Mouse (Mus musculus) spleen, postnatal 10 days (tissue): ENCODE data around the gene Khdc1b.
"Not testable (repeated sequence)": the region's sequence is repeated elsewhere in the genome, so short reads cannot be mapped to it uniquely, and the experiment has no call there.

Experiments
- DNase-seq, 2 experiments: peaks; one replicate each; pipeline ENCODE4 v3.0.0; 2021 to 2022; ENCODE audit warnings: low spot score in 2 of 2

The Khdc1b gene

DNA sequence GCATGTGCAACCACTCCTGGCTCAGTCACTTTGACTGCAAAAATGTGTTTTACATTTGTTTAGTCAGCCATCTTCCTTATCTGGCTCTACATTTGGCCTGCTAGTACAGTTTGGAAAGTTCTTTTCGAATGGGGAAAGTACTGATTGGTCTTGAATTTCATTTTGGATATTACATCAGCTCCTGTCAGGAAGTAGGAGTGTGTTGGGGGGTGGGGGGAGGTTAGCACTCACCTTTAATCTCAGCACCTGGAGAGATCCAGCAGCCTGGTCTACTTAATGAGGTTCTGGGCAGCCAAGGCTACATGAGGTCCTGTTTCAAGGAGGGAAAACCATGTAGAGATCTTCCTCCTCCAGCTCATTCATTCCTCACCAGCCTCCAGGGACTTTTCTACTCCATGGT lies at the start of gene Khdc1b:
Khdc1b (plus strand) TSS at position 301 of the 400 bp plus-strand sequence.
- DNase-seq, result no peak

DNA sequence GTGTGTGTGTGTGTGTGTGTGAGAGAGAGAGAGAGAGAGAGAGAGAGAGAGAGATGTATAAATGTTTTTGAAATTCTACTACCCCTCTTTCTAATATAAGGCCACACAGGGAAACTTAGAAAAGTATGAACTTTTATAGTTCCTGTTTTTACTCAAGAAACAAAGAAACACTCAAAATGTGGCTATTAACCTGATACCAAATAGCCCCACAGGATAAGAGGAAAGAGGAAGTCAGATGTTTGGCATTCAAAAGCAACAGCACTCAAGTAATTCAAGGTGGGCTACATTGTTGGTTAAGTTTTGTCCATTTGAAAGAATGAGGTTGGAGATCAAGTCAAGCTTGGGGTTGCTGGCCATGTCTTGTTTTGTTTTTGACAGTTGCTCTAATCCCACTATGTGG lies 47.5 kb upstream of the Khdc1b start:
- no peak for DNase-seq

- no peak for DNase-seq
These were observed 42.6 kb upstream of the Khdc1b start for GRCm38 (mm10) chr1:21340745-21341144.

DNA sequence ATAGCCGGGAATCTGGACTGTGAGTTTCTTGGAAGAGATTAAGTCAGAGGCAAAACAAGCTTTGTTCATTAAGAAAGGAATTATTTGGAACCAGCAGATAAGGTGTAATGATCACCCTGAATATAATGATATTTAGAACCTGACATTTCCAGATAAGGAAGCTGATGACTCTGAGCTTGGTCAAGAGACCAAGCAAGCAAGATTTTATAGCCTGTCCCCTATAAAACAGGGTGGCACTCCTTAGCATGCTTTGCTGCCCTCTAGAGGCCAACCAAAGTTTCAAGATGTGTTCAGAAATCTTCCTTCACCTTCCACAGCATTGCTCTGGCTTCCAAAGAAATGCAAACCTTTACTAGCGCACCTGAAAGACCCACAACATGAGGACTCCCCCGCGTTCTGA lies 39.1 kb upstream of the Khdc1b start:
- DNase-seq, result peak in 1 of 2 experiments; percentile 44

- not testable (repeated sequence) for DNase-seq
These were observed 38.6 kb upstream of the Khdc1b start for GRCm38 (mm10) chr1:21344752-21345151.

- no peak for DNase-seq
These were observed 34.0 kb upstream of the Khdc1b start, which contains the start of gene Khdc1a for GRCm38 (mm10) chr1:21349341-21349740. Khdc1a (plus strand) TSS chr1:21349641.

DNA sequence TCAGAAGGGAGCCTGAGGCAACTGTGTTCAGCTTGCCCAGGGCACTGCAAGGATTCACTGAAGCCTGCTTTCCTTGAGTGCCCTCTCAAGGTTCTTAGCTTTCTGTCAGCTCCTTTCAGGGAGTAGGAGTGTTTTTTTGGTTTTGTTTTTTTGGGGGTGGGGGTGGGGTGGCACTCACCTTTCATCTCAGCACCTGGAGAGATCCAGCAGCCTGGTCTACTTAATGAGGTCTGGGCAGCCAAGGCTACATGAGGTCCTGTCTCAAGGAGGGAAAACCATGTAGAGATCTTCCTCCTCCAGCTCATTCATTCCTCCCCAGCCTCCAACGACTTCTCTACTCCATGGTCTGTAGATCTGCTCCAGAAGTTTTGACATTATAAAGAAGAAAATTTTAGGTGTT lies 15.3 kb upstream of the Khdc1b start, which contains the start of gene Khdc1c:
Khdc1c (plus strand) TSS at position 301 of the 400 bp plus-strand sequence.
- not testable (repeated sequence) for DNase-seq

GRCm38 (mm10) chr1:21391138-21391671 lies 7.8 kb downstream of the Khdc1b start:
- no peak for DNase-seq

GRCm38 (mm10) chr1:21402804-21403203 lies 19.4 kb downstream of the Khdc1b start:
- DNase-seq, result no peak

DNA sequence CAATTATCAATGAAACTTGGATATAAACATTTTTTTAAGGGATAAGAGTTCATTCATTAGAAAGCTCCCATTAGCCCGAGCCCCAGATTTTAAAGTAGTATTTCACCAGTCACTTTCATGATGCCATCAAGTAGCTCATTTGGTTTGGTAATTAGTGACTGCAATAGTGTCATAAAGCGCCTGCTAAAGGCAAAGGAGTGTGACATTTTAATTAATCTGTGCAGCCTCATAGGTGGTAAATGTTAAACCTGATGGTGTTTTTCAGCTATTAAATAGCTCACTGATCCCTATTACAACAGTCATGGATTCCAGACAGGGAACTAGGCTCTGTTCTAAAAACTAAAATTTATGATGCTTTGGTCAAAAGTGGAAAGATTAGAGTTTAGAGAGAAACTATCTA lies 23.9 kb downstream of the Khdc1b start:
- DNase-seq, result no peak

GRCm38 (mm10) chr1:21411331-21412196 lies 28.2 kb downstream of the Khdc1b start:
- DNase-seq, result no peak

DNA sequence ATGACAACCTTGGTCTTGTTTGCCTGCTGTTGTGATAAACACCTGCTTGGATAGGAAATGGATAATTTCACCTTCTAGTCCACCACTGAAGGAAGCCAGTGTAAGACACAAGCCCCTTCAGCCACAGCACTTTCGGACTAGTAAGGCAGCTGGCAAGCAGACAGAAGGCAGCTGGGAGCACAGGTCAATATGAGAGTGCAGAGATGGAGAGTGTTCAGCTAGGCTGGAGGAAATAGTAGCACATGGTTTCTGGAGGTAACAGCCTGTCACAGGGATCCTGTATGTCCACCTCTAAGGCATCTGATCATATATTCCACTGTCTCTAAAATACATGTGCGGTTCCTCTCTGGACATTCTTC lies 28.8 kb downstream of the Khdc1b start:
- DNase-seq, result no peak

DNA sequence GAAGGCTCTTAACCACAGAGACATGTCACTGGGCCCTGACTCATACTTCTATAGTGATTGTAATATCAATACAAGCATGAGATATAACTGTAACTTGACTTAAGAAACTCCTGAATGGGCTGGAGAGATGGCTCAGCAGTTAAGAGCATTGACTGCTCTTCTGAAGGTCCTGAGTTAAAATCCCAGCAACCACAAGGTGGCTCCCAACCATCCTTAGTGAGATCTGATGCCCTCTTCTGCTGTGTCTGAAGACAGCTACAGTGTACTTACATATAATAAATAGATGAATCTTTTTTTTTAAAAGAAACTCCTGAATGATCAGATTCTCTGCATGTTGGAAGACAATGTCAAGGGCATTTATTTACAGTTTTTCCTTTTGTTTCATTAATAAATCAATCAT lies 36.0 kb downstream of the Khdc1b start:
- no peak for DNase-seq

GRCm38 (mm10) chr1:21425654-21426053 lies 42.3 kb downstream of the Khdc1b start:
- DNase-seq, result no peak

DNA sequence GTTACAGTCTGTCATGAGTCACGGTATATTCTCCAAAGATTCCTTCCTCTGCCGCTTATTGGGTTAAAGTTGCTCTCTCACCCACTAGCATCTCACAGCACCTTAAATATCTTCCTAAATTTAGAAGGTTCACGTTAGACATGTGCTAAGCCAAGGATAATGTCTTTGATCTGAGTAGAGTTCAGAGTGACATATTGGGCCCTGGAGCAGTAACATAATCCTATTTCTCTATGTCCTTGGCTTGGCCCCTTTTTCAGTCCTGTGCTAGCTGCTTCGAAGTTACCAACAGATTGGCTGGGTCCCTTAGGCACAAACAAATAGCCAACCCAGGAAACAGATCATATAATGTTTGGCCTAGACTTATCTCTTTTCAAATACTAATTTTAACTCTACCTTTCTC lies 44.7 kb downstream of the Khdc1b start:
- DNase-seq, result no peak

DNA sequence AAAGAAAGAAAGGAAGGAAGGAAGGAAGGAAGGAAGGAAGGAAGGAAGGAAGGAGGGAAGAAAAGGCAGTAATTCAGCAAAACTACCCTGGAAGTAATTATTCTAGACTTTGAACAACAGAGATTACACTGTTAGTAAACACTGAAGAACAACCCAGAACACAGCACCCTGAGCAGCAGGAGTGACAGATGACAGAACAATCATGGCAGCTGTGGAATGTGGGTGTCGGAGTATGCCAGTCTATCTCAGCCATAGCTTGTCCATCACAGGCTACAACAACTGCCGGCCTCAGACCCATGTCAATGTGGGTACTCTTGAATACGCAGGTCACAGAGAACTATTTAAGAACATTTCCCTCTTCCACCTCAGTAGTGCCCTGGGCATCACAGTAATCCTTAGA lies 48.3 kb downstream of the Khdc1b start:
- no peak for DNase-seq

DNA sequence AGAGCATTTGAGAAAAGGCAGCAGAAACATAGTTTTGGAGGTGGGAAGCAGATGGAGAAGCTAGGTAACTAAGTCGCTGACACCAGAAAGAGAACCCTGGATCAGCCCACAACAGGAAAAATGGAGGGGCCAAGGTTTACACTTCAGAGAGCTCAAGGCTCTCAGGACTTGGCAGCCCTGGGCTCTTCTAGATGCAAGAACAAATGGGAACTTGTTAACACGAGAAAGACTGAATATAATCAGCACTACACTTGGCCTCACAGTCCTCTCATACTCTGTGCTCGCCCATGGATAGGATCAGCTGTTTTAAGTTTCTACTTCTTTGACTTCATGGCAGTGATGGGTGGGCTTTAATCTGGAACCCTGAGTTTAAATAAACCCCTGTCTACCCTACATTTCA lies 51.5 kb downstream of the Khdc1b start:
- no peak for DNase-seq
